In the genomic region with DNA sequence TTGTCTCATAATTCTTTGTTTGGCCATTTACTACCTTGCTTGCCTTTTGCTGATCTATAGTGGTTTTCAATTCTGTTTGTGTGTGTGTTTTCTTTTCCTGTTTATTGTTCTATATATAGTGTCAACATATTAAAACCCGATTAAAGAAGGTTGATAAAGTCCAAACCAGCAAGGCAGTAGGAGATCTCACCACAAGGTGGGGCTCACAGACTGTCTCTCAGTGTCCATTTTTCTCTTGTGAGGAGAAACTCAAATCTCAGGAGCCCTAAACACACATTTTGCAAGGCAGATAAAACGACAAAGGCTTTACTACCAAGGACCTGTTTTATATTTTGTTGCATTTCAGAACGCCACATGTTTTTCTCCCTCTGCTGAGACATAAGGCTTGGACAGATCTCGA, we compare ENCODE assay signal across 11 mouse cellular contexts. TPM values are rescaled to one million over a fixed set of nuclear protein-coding genes. Genes with fewer than 3 reads are reported as not detected.
A peak's percentile ranks its signal among the peaks of the same experiment; 100 is the strongest.
DNase-seq lines count a peak whose midpoint lies in the region; ATAC-seq and TF ChIP-seq lines count a peak whose summit lies in the region.
"Had no signal": no experiment of that assay in that cellular context is flagged by ENCODE, and none has a peak within 500 bp of the region (broad histone marks: within the 10 kb centered on the region; RNA-seq: fewer than 3 reads in every experiment).

No protein-coding gene starts in this region.

- H3K27ac ChIP-seq in embryonic facial prominence, embryonic 11.5 days (replicated peaks; ENCODE audit: low read depth, low read length) = no peak overlapping the region
- H3K27ac ChIP-seq in thymus, adult 2 months (ENCODE audit: control insufficient read depth, insufficient read depth, low read length) = no peak overlapping the region
- H3K27ac ChIP-seq: midbrain, embryonic 15.5 days had no signal

- intact Hi-C loops in gastrocnemius, postnatal 36 days (cut with DNase I) = no loop called here

- 0 out of 2 replicates have a peak, but pooled peaks cover 5% of the 10 kb centered on the region for H3K9me3 ChIP-seq in E14TG2a.4 (ENCODE audit: low read length)
- H3K9me3 ChIP-seq in embryonic facial prominence, embryonic 11.5 days (replicated peaks; ENCODE audit: control insufficient read depth, low read length) = no peaks in the 10 kb centered on the region
- H3K9me3 ChIP-seq: midbrain, embryonic 15.5 days had no signal

- DNase-seq in gastrocnemius, postnatal 10 days = peak; percentile 7
- DNase-seq in gastrocnemius, postnatal 36 days = no peak
- peak; percentile 47 for DNase-seq in embryonic facial prominence, embryonic 11.5 days (ENCODE audit: low spot score)
- DNase-seq in left cerebral cortex, adult 9 months (ENCODE audit: low spot score in 2 of 2) = peak; percentile 13 to 66
- DNase-seq in thymus, adult 2 months = no peak
- DNase-seq in heart, adult 8-10 months (ENCODE audit: low spot score) = no peak
- no peak for DNase-seq in adrenal gland, postnatal 4 days (ENCODE audit: low spot score in 2 of 2)

- 47% methylated on average over 4 of the region's 4 CpGs for WGBS in embryonic facial prominence, embryonic 11.5 days
- 54% methylated on average over 4 of the region's 4 CpGs for WGBS in thymus, adult 2 months

- H3K27me3 ChIP-seq in E14TG2a.4 (ENCODE audit: insufficient read depth, low read length) = no peaks in the 10 kb centered on the region
- H3K27me3 ChIP-seq in embryonic facial prominence, embryonic 11.5 days (ENCODE audit: control insufficient read depth, insufficient read depth, low read length) = no peaks in the 10 kb centered on the region
- H3K27me3 ChIP-seq in thymus, adult 2 months (ENCODE audit: control insufficient read depth, insufficient read depth, low read length) = no peaks in the 10 kb centered on the region
- H3K27me3 ChIP-seq: midbrain, embryonic 15.5 days had no signal

- no peak for ATAC-seq in embryonic facial prominence, embryonic 11.5 days (replicated peaks; ENCODE audit: insufficient number of reproducible peaks, low FRiP score, low TSS enrichment, low read depth)
- ATAC-seq: midbrain, embryonic 15.5 days had no signal

- TF ChIP-seq POLR2A in thymus, adult 2 months (IDR thresholded peaks at IDR 0.05; ENCODE audit: control insufficient read depth, extremely low read depth, insufficient read depth, low read length, poor library complexity) = no peak

- H3K4me3 ChIP-seq in E14TG2a.4 (replicated peaks; ENCODE audit: low read length) = no peak overlapping the region
- H3K4me3 ChIP-seq in embryonic facial prominence, embryonic 11.5 days (ENCODE audit: low read depth, low read length) = no peak overlapping the region
- no peak overlapping the region for H3K4me3 ChIP-seq in thymus, adult 2 months (ENCODE audit: control insufficient read depth, insufficient read depth, low read length)
- H3K4me3 ChIP-seq: midbrain, embryonic 15.5 days had no signal

- no peaks in the 10 kb centered on the region for H3K4me1 ChIP-seq in E14TG2a.4 (replicated peaks; ENCODE audit: low read depth, low read length)
- H3K4me1 ChIP-seq in embryonic facial prominence, embryonic 11.5 days (ENCODE audit: control insufficient read depth, insufficient read depth, low read length) = no peaks in the 10 kb centered on the region
- no peaks in the 10 kb centered on the region for H3K4me1 ChIP-seq in thymus, adult 2 months (replicated peaks; ENCODE audit: control insufficient read depth, insufficient read depth, low read length)
- H3K4me1 ChIP-seq: midbrain, embryonic 15.5 days had no signal

- no peaks in the 10 kb centered on the region for H3K36me3 ChIP-seq in E14TG2a.4 (ENCODE audit: insufficient read depth, low read length)
- H3K36me3 ChIP-seq in embryonic facial prominence, embryonic 11.5 days (replicated peaks; ENCODE audit: control insufficient read depth, insufficient read depth, low read depth, low read length) = no peaks in the 10 kb centered on the region
- no peaks in the 10 kb centered on the region for H3K36me3 ChIP-seq in thymus, adult 2 months (ENCODE audit: control insufficient read depth, insufficient read depth, low read length)
- H3K36me3 ChIP-seq: midbrain, embryonic 15.5 days had no signal

- H3K9ac ChIP-seq in embryonic facial prominence, embryonic 11.5 days (replicated peaks; ENCODE audit: low read length) = no peak overlapping the region
- H3K9ac ChIP-seq: midbrain, embryonic 15.5 days had no signal

- peak; percentile 8; the same call in 1 of the 2 replicates for TF ChIP-seq CTCF in E14TG2a.4 (conservative IDR thresholded peaks at IDR 0.05; ENCODE audit: low read length)
- TF ChIP-seq CTCF in thymus, adult 2 months (IDR thresholded peaks at IDR 0.05; ENCODE audit: borderline replicate concordance, control insufficient read depth, extremely low read depth, insufficient read depth, low read length, poor library complexity) = no peak

- no peak overlapping the region for H3K4me2 ChIP-seq in embryonic facial prominence, embryonic 11.5 days (ENCODE audit: low read depth, low read length)
- H3K4me2 ChIP-seq: midbrain, embryonic 15.5 days had no signal

RNA-seq across cellular contexts. Expression of a gene that starts 28.2 kb away (rescaled TPM):
- total RNA-seq in gastrocnemius, postnatal 10 days (2021) = not detected
- not detected for total RNA-seq in gastrocnemius, postnatal 36 days (2021)
- not detected in 2 replicates for polyA plus RNA-seq in embryonic facial prominence, embryonic 11.5 days (2014; fragmentation: Nextera tagmentation; extraction: Ambion mirVana)
- polyA plus RNA-seq in thymus, adult 2 months (2012; rRNA removed) = not detected in 2 replicates
- total RNA-seq in heart, adult 8-10 months (2022) = not detected
- not detected for total RNA-seq in adrenal gland, postnatal 4 days (2021)
- total RNA-seq: common myeloid progenitor, adult 5-6 weeks had no signal
- polyA plus RNA-seq: midbrain, embryonic 15.5 days; stomach, embryonic 14.5 days had no signal

Comparison
In these comparisons a context has a peak if more than half of its experiments do, and no peak if none do; other contexts are left out.
1. DNase-seq: peak in gastrocnemius, postnatal 10 days (single experiment), embryonic facial prominence, embryonic 11.5 days (single experiment) and left cerebral cortex, adult 9 months (2 of 2); none in gastrocnemius, postnatal 36 days (0 of 2), thymus, adult 2 months (single experiment), heart, adult 8-10 months (single experiment) and adrenal gland, postnatal 4 days (0 of 2).